Mouse (Mus musculus): Measurements from ENCODE around the gene Aak1.
"Not testable (repeated sequence)": the region's sequence is repeated elsewhere in the genome, so short reads cannot be mapped to it uniquely, and the experiment has no call there.

Aak1 gene

DNA sequence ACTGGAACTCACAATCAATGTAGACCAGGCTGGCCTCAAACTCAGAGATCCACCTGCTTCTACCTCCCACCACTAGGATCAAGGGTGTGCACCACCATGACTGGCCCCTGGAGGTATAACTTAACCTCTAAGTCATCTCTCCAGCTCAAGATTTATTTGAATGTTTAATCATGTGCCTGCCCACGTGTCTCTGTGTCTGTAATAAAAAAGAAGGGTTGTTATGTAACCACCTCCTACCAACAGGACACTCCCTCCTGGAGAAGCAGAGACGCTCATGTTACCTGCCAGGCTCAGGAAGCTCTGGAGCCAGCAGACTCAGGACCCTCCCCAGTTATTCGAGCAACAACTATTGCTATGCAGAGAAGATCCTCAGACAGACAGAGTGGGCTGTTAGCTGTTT lies 7.4 kb upstream of the Aak1 start:
- no peak for DNase-seq (ENCODE audit: low spot score)

DNA sequence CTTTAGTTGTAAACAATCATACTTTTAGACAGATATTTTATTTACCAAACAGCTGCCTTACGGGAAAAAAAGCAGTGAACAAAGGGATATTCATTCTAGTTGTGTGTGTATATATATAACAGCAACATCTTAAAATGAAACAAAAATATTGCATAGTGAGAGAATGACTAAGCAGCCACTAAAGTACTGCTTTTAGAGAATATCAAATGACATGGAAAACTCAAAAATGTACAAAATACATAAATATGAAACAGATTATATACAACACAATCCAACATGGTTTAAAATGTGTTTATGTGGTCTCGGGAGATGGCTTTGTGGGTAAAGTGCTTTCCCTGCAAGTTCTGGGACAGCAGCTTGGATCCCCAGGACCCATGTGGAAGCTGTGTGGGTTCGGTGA lies 5.7 kb upstream of the Aak1 start:
- DNase-seq (ENCODE audit: low spot score) = no peak

DNA sequence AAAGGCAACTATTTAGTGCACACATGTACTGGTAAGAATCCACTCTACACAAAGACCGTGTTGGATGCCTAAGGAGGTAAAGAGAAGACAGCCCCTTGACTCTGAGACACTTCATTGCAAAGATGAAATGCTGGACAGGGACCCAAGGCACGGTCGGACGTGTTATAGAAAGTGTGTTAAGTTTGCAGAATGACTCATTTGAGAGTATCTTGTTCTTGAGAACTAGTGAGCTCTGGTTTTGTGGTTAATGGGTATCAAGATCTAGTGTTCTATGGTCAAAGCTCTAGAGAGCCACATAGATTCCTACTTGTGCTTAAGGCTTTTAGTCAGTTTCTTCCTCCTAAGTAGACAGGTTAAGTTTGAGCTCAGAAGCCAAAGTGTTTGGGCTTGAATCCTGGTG lies 2.9 kb upstream of the Aak1 start:
- DNase-seq (ENCODE audit: low spot score) = no peak

DNA sequence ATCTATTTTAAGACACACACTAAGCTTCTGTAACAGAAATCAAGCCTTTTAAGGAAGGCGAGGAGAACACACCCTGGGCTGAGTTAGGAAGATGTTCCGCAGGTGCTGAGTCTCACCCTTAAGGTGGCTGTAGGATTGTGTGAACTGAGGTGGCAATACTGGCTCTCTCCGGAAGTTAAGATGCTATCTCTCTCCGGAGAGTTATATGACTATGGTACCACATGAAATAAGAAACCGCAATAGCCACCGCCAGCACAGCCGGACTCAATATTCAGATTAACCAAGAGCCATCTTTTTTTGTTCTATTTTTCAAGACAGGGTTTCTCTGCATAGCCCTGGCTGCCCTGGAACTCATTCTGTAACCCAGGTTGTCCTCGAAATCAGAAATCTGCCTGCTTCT lies 1.5 kb upstream of the Aak1 start:
- no peak for DNase-seq (ENCODE audit: low spot score)

DNA sequence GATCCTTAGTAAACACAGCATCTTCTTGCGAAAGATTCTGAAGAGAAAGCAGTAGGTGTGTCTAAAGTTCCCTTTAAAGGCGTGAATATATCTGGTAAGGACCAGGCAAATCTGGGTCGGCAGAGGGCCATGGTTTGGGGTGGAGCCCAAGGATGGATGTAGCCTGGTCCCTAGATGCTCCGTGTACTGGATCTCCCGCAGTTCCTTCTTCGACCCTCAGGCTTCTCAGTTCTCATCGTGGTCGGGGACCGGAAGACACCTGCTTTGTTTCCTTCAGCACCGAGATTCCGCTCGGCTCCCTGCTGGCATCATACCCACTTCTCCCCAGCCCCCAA lies 770 bp upstream of the Aak1 start:
- no peak for DNase-seq (ENCODE audit: low spot score)

DNA sequence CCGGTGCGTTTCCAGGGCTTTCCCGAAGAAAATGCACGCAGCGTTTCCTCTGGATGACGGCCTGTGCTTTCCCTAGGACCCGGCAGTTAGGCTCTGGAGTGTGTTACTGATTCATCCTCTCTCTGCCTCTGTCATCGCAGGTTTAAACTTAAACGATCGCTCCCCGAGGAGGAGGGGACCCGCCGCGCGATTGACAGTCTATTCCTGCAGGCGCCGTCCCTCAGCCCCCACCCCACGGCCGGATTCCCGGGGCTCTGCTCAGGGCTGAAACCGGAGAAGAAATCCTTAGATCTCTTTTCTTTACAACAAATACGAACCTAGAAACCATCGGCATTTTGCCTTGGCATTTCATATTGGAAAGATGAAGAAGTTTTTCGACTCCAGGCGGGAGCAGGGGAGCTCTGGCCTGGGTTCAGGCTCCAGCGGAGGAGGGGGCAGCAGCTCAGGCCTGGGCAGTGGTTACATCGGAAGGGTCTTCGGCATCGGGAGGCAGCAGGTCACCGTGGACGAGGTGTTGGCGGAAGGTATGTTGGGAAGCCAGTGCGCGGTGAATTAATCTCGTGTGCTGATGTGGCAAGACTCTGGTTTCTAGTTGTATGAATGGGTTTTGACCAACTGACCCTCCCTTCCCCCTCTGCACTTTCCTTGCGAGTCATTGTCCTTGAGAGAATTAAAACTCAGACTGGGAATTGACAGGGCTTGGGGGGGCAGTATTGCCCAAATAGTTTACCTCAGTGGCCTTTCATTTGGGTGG lies 552 bp downstream of the Aak1 start:
- peak; percentile 46 for DNase-seq (ENCODE audit: low spot score)

DNA sequence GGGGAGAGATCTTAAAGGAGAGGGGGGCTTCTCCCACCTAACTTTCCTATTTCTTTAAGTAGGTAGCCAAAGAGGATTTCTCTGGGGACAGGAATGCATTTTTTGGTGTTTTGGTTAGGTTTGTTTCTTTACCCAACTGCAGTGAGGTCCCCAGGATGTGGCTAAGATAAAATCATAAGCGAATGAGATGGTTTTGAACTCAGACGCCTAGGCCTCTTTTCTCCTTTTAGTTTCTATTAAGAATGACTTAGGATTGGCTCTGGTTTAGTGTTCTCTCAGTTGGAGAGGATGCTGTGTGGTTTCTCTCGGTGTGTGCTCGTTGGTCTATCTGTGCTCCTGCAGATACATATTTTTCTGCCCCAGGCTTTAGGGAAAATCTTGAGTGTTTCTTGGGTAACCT lies 1.3 kb downstream of the Aak1 start:
- no peak for DNase-seq (ENCODE audit: low spot score)

DNA sequence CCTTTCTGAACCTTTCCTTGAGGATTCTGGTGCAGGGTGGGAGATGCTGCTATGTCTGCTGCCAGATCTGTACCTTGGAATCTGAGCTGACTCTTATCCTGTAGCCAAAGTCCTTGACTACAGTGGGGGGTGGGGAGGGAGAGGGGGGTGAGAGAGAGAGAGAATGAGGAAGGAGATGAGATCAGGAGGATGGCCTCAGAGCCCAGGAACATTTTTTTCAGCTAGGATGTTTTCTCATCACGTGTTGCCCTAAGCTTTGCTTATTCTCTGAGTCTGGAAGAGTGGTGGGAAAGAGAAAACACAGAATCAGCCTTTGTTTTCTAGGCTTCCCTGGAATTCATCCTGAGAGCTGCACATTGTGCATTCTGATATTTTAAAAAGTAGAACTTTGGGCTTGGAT lies 2.2 kb downstream of the Aak1 start:
- no peak for DNase-seq (ENCODE audit: low spot score)

DNA sequence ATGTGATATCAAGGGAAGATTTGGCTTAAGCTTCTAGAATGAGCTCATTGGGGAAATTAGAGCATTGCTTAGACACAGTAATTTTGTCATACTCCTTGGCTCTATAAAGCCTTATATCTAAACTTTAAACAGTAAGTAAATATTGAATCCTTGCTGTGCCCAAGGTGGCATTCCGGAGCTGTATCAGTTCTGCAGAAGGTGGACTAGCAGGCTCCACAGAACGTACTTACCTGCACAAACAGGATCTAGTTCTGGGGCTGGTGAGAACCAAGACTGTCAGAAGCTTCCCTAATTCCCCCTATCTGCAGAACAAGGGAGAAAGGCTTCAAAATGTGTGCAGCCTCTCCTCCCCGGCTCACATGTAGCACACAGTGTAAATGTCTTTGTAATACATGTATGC lies 4.6 kb downstream of the Aak1 start:
- peak; percentile 38 for DNase-seq (ENCODE audit: low spot score)

DNA sequence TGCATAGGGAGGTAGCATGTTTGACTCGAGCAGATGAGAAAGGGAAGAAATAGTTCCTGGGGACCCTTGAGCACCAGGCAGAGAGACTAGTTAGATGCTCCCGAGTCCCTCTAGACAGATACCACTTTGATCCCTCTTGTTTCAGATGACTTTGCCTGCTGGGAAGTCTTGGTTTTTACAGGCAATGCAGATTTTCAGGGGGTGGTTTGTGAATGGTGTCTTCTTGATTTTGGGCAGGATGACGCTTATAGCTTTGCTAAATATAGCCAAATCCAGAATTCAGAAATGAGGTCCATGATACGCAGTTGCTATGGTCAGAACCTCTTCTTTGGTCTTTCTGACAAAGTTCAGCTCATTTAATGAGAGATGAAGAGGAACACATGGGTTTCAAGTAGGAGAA lies 5.6 kb downstream of the Aak1 start:
- no peak for DNase-seq (ENCODE audit: low spot score)

DNA sequence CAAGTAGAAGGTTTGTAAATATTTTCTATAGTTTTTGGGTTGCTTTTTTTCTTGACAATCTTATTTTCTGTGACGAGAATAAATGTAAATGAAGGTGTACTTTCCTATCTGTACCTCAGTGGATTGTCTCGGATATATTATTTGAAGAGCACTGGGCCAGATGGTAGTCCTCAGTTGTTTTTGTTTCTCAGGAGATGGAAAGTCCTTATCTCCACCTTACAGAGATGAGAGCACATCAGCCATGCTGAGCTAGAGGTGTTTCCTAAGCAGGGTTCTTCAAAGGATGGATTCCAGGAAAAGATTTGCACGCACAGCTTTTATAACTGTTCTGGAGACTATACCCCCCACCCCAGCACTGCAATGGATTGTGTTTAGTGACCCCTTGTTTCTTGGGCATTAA lies 9.3 kb downstream of the Aak1 start:
- no peak for DNase-seq (ENCODE audit: low spot score)

DNA sequence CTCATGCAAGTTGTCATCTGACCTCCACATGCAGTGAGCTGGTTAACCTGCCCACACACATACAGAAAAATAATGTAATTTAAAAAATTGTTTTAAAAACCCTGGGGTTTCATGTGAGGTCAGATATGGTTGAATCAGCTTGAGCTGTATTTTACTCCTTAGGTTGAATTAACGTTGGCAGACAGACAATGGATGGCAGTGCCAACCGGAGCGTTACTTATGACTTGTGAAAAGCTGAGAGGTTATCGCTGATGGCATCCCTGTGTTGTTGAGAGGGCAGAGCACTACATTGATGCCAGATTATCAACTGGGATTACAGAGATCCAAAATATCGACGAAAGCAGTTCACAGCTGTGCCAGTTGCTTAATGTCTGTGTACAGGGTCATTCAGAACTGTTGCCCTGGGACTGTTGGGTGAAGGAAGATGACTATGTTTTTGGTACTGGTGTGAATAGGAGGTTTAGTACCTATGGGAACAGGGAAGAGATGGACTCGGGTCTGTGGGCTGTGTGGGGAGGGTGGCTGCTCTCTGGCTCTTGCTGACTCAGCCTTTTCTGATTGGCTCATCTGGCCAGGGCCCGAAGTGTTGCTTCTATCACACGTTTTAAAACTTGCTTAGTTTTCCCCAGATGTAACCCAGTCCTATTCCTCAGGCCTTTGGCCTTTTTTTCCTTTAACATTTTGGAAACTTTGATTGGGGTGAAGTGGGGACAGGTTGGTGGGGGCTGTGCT lies 11.6 kb downstream of the Aak1 start:
- DNase-seq (ENCODE audit: low spot score) = no peak

DNA sequence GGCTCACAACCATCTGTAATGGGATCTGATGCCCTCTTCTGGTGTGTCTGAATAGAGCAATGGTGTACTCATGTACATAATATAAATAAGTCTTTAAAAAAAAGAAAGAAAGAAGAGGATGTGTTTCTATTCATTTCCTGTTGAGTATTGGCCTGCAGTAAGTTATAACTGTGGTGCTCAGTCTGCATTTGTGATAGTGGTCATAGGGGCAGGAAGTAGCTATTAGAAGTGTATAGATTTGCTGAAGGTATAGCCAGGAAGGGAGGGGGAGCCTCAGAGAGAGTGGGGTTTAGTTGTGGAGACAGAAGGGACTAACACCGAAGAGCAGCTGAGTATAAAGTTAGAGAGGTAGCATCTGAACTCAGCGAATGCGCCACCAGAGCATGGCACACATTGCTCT lies 15.0 kb downstream of the Aak1 start:
- DNase-seq (ENCODE audit: low spot score) = no peak

DNA sequence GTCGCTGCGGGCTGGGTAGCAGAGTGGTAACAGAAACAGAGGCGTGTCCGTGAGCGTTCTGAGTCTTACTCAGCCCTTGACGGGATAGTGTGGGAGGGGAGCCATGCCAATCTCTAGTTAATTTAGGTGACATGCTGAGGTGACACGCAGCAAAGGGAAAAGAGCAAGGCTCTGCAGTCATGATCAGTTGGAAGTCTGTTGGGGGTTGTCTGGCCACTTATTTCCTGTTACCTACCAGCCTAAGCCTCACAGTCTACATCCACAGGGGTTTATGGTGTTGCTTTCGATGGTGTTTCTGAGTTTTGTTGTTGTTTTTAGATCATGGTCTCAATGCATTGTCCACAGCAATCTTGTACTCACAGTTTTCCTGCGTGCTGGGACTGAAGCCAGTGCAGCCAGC lies 21.0 kb downstream of the Aak1 start:
- no peak for DNase-seq (ENCODE audit: low spot score)

DNA sequence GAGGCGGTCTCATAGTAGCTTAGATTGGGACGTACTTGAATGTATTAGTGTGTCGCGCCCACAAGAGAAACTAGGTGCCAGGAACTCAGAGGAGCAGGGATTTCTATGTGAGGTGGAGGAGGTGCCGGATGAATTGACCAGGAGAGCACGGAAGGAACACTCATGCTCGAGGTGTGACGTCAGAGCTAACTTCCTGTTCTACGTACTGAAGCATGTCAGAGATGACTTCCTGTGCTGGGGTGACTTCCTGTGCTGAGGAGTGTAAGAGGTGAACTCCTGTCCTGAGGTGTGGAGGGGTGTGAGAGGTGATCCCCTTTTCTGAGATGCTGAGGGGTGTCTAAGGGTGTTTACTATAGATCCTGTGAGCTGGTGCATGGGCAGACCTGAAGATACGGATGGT lies 22.5 kb downstream of the Aak1 start:
- DNase-seq (ENCODE audit: low spot score) = no peak

DNA sequence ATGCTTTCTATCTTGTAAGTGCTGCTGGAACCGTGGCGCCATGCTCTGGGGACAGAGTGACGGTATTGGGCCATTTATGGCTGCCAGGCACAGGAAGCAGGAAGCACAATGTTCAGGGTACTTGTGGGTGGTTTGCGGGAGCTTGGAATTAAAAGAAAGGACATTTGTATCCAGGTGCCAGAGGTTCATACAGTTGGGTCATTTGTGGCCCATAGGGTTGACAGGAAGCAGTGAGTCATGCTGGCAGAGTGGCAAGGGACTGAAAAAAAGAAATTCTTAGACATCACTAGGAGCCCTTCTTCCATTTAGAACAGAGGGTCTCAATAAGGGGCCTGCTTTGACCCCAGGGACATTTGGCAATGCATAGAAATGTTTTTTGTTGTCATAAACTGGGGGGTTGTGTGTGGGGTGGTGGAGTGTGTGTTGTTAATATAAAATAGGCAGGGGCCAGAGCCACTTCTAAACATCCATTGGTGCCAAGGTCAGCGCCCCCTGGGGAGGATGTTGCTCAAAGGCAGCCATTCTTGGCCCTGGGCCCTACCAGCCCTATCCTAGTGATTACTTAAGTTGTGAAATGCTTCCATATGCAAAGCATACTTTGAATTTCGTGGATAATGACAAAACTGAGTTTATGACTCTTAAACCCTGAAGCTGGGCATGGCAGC lies 25.5 kb downstream of the Aak1 start:
- no peak for DNase-seq (ENCODE audit: low spot score)

DNA sequence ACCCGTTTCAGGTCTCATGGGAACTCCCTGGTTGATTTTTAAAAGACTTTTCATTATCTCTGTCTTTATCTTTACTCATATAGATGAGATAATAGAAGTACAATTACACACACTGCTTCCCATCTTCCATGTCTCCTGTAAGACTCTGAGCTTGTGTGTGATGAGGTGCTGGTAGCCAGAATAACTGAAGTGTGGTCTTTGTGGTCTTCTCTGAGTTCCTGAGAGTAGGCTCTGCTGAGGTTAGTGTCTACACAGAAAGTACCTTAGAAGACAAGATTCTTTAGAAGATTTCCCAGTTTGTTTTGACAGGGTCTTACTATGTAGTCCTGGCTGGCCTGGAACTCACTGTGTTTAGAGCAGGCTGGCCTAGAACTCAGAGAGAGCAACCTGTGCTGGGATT lies 27.1 kb downstream of the Aak1 start:
- no peak for DNase-seq (ENCODE audit: low spot score)

DNA sequence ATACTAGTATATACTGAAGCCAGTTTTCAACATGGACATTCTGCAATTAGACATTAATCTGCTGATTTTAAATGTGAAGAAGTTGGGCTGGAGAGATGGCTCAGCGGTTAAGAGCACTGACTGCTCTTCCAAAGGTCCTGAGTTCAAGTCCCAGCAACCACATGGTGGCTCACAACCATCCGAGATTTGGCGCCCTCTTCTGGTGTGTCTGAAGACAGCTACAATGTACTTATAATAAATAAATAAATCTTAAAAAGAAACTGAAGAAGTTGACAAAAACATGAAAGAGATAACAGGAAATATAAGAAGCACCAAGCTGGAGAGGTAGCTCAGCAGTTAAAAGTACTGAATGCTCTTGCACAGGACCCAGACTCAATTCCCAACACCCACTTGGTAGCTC lies 29.3 kb downstream of the Aak1 start:
- DNase-seq (ENCODE audit: low spot score) = not testable (repeated sequence)

DNA sequence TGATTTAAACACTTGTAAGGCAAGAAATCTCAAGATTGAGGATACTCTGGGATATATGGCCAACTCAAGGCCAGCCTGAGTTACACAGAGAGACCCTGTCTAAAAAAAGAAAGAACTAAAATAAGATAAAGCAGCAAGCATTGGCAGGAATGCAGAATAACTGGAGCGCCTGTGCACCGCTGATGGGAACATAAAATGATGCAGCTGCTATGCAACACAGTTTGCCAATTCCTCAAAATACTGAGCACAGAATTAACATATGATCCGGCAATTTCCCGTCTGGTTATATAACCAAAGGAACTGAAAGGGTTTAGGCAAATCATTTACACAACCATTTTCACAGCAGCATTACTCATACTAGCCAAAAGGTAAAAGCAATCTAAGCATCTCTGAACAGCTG lies 30.0 kb downstream of the Aak1 start:
- no peak for DNase-seq (ENCODE audit: low spot score)

DNA sequence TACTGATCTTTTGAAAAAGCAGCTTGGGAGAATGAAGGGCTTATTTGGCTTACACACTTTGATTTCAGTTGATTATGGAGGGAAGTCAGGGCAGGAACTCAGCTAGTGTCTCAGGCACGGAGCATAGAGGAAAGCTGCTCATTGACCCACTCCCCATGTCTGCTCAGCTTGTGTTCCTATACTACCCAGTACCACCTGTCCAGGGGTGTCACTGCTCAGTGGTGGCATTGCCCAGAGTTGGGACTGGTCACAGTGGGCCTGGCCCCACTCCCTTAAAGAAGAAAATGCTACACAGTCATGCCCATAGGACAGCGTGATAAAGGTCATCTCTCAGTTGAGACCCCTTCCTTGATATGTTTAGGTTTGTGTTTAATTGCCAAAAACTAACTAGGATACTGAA lies 34.9 kb downstream of the Aak1 start:
- no peak for DNase-seq (ENCODE audit: low spot score)

DNA sequence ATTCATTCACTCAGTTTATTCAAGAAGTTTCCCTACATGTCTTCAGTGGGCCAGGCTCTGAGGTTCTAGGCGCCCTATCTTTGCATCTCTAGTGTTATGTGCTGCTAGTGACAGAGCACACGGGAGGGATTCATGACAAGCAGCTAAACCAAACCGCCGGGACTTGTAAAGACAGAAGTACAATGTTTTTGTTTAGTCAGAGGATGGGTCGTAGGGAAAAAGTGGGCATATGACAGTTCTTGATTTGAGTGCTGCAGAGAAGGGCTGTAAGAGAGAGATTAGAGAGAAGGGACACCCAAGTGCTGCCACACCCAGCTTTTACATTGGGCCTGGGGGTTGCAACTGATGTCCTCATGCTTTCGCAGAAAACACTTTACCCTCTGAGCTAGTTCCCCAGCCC lies 35.4 kb downstream of the Aak1 start:
- DNase-seq (ENCODE audit: low spot score) = no peak

DNA sequence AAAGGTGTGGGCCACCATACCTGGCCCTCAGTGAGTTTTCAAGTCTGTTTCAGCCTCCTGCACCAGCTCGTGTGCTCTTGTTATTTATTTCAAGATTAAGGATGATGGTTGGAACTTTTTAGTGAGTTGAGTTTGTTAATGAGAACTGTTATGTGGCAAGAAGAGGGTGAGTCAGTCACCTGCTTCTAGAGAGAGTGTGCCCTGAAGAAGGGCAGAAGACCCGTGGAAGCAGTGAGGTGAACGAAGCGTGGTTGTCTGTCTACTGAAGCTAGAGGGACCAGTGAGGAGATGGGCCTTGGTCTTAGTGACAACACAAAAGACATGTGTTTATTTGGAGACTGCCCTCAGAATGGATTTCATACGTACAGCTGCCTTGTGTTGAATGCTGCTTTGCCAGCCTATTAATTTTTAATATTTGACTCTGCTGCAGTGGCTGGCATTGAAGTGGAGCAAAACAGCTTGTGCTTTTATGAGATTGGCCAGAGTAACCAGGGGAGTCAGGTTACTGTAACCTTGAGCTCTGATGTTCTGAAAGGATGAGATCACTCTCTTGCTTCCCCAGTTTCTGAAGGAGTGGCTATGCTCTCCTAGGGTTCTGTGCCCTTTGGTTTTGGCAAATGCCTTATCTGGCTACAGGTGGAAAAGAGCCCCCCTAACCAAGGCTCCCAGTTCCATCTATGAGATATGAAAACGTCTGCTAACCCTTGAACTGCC lies 36.7 kb downstream of the Aak1 start:
- DNase-seq (ENCODE audit: low spot score) = no peak

DNA sequence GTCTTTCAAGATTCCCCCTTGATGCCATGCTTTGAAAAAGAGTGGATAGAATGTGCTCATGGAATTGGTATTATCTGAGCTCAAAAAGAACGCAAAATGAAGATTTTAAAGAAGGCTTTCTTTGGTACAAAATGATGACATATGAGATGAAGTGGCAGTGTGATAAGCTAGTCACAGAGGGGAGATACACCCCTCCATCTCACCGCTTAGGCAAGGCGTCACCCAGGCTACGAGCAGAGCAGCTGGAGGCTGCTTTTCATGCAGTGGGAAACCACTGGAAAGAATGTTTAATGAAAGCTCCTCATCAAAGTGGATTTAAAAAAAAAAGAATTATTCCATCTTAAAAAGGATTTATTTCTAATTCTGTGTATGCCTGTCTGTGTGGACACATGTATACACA lies 37.5 kb downstream of the Aak1 start:
- DNase-seq (ENCODE audit: low spot score) = no peak

Data from urinary bladder, postnatal 14 days (tissue).